Mouse (Mus musculus) kidney, adult 2 months (tissue): ENCODE measurements at regions not wholly inside any gene's neighbourhood (a gene's known extent, or its start where the extent isn't known, plus 50 kb on each side); places are given as distances from the start of the nearest gene placed in this dataset.
A peak's percentile ranks its signal among the peaks of the same experiment; 100 is the strongest.

ENCODE experiments used
- DNase-seq: peaks from one replicate; pipeline ENCODE4 v3.0.0; 2021
- H3K27ac ChIP-seq: fragments of 200-500 bp; 2 replicates; pipeline ENCODE4 v1.5.1; 2012; ENCODE audit warnings: low read depth, low read length, control low read depth, inconsistent platforms; ENCODE audit not compliant: insufficient read depth
- H3K27me3 ChIP-seq: fragments of 200-500 bp; replicated peaks from 2 replicates; pipeline ENCODE4 v1.6.1; 2012; ENCODE audit warnings: mild to moderate bottlenecking, moderate library complexity, low read length, inconsistent platforms; ENCODE audit not compliant: control insufficient read depth, insufficient read depth
- H3K36me3 ChIP-seq: fragments of 200-500 bp; 2 replicates; pipeline ENCODE4 v1.6.1; 2012; ENCODE audit warnings: mild to moderate bottlenecking, moderate library complexity, low read length, inconsistent platforms; ENCODE audit not compliant: control insufficient read depth, insufficient read depth
- H3K4me1 ChIP-seq: fragments of 200-500 bp; 2 replicates; pipeline ENCODE4 v1.6.1; 2011; ENCODE audit warnings: low read length; ENCODE audit not compliant: control insufficient read depth, insufficient read depth
- H3K4me3 ChIP-seq: fragments of 200-500 bp; 2 replicates; pipeline ENCODE4 v1.5.1; 2011; ENCODE audit warnings: mild to moderate bottlenecking, low read depth, low read length, control low read depth; ENCODE audit not compliant: insufficient read depth
- CTCF ChIP-seq: fragments of 200-500 bp; conservative IDR thresholded peaks from 2 replicates; pipeline ENCODE4 v1.5.1; 2011; ENCODE audit warnings: low read depth, mild to moderate bottlenecking, control low read depth, low read length, moderate library complexity, mixed read lengths; ENCODE audit not compliant: insufficient read depth, insufficient read length
- POLR2A ChIP-seq: fragments of 200-500 bp; IDR thresholded peaks from one replicate; pipeline ENCODE4 v1.6.1; 2011; ENCODE audit warnings: low read depth, low read length, control low read depth
- WGBS: fragments of 180-500 bp; shearing (Covaris S2); methylation state at CpG from one replicate; pipeline ENCODE4 v1.1.7; 2018; 5-methylcytosine and 5-hydroxymethylcytosine counted together

DNA sequence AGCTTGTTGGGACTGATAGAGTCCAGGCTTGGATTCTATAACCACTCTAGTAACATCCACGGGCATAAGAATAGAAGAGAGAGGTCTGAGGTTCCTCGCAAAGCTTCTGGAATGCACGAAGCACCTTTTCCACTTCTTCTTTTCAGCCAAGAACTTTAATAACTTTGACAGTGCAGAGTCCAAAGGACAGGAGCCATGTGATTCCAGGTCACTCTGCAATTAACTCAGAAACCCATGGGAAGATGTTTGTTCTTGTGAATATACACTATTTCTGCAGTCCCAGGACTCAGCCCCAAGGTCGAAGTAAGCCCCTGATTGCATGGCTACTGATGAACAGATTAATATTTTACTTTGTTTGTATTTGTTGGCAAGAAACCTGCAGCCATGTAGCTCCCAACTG is 113.0 kb upstream of the Nxt1 start:
- DNase-seq = peak; percentile 92
- Histone ChIP-seq H3K4me3 (no peak overlapping the region), H3K27ac (peak overlapping the region; percentile 64; the same call in 1 of the 2 replicates), H3K36me3 (no peaks in the 10 kb centered on the region), H3K27me3 (no peaks in the 10 kb centered on the region), H3K4me1 (peaks cover 10% of the 10 kb centered on the region)
- 50% methylated on average over 4 of the region's 4 CpGs for WGBS
- TF ChIP-seq POLR2A (no peak), CTCF (no peak)

GRCm38 (mm10) chr2:148558365-148558764 is 114.0 kb upstream of the Nxt1 start:
- Histone ChIP-seq H3K4me3 (no peak overlapping the region), H3K27me3 (no peaks in the 10 kb centered on the region), H3K36me3 (no peaks in the 10 kb centered on the region), H3K4me1 (peaks cover 10% of the 10 kb centered on the region), H3K27ac (no peak overlapping the region)
- no peak for DNase-seq
- TF ChIP-seq CTCF (peak; percentile 12; the same call in 1 of the 2 replicates), POLR2A (no peak)

DNA sequence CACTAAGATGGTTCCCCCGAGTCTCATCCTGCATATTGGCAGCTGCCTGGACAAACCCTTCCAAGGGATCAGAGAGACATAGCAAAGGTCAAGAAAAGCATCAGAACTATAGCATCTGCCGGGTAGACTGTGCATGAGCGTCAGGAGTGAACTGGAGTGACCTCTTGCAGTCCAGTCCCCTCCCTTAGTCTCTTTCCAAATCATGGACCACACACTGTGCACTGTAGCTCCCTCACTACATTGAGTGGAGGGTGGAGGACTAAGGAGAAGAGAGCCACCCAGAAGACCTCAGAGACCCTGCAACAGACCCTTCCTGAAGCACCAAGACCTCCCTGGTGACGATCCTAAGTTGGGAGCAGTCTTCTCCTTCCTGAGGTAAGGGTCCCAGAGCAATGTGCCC is 107.8 kb upstream of the Cd93 start:
- TF ChIP-seq CTCF = no peak
- no peak for TF ChIP-seq POLR2A
- Histone ChIP-seq H3K4me3 (no peak overlapping the region), H3K27me3 (no peaks in the 10 kb centered on the region; the same call in 1 of the 2 replicates), H3K36me3 (no peaks in the 10 kb centered on the region), H3K27ac (no peak overlapping the region), H3K4me1 (no peaks in the 10 kb centered on the region)
- no peak for DNase-seq
- WGBS = 79% methylated on average over 4 of the region's 4 CpGs

DNA sequence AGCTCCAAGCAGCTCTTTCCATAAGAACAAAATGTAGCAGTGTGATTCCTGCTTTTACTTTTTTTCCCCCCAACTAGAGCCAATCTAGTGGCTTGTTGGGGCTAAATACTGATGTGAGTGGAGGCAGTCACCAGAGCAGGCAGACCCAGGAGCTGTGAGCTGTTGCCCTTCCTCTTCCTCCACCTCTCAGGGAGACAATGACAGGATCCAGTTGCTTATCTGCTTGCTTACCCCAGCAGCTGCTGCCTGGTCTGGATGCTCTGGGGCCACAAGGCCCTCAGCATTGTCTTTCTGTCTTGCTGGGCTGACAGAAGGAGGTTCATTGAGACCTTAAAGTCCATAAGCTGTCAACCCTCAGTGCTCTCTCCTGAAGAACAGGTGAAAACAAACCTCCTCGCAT is 106.3 kb upstream of the Cd93 start:
- Histone ChIP-seq H3K4me1 (no peaks in the 10 kb centered on the region), H3K27me3 (no peaks in the 10 kb centered on the region; the same call in 1 of the 2 replicates), H3K36me3 (no peaks in the 10 kb centered on the region), H3K4me3 (no peak overlapping the region), H3K27ac (no peak overlapping the region)
- DNase-seq = no peak
- 84% methylated on average over 1 of the region's 1 CpGs for WGBS
- TF ChIP-seq POLR2A = no peak

GRCm38 (mm10) chr2:148542340-148542739 is 99.0 kb upstream of the Cd93 start:
- H3K36me3 ChIP-seq = no peaks in the 10 kb centered on the region
- TF ChIP-seq CTCF (no peak), POLR2A (no peak)
- H3K27ac ChIP-seq = no peak overlapping the region
- no peaks in the 10 kb centered on the region; the same call in 1 of the 2 replicates for H3K27me3 ChIP-seq
- DNase-seq = no peak
- H3K4me1 ChIP-seq = no peaks in the 10 kb centered on the region
- H3K4me3 ChIP-seq = no peak overlapping the region

GRCm38 (mm10) chr2:148537914-148538510 is 94.6 kb upstream of the Cd93 start:
- DNase-seq = no peak
- Histone ChIP-seq H3K36me3 (no peaks in the 10 kb centered on the region), H3K4me3 (no peak overlapping the region), H3K27me3 (no peaks in the 10 kb centered on the region), H3K27ac (no peak overlapping the region), H3K4me1 (peaks cover 3% of the 10 kb centered on the region; the same call in 1 of the 2 replicates)
- 85% methylated on average over 3 of the region's 3 CpGs for WGBS
- TF ChIP-seq POLR2A (no peak), CTCF (no peak)

GRCm38 (mm10) chr2:148537251-148537650 is 93.9 kb upstream of the Cd93 start:
- H3K27ac ChIP-seq = no peak overlapping the region
- DNase-seq = no peak
- H3K27me3 ChIP-seq = no peaks in the 10 kb centered on the region
- H3K36me3 ChIP-seq = no peaks in the 10 kb centered on the region
- WGBS = 85% methylated on average over 5 of the region's 5 CpGs
- TF ChIP-seq CTCF (no peak), POLR2A (no peak)
- H3K4me3 ChIP-seq = no peak overlapping the region
- H3K4me1 ChIP-seq = peaks cover 3% of the 10 kb centered on the region; the same call in 1 of the 2 replicates

DNA sequence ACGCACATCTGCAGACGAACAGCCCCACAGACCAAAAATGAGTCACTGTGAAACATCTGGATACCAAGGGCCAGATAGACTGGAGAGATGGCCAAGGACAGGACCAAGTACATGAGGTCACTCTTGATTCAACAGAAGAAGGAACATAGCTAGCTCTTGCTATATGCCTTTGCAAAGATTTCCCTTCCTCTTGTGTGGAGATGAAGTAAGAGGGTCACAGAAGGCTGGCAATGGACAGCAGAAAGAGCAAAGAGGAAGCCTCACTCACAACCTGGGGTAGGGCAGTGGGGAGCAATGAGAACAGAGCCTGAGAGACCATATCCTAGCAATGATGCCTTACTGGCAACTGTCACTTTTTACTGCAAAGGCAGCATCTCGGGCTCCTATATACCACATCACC is 93.2 kb upstream of the Cd93 start:
- H3K36me3 ChIP-seq = no peaks in the 10 kb centered on the region
- TF ChIP-seq POLR2A (no peak), CTCF (no peak)
- H3K27ac ChIP-seq = no peak overlapping the region
- no peaks in the 10 kb centered on the region for H3K27me3 ChIP-seq
- H3K4me3 ChIP-seq = no peak overlapping the region
- WGBS = 91% methylated on average over 3 of the region's 3 CpGs
- DNase-seq = no peak
- H3K4me1 ChIP-seq = peaks cover 3% of the 10 kb centered on the region; the same call in 1 of the 2 replicates
